Mouse (Mus musculus) myocyte (in vitro differentiated cells): ENCODE measurements around the gene Hist1h2ab. TPM values are rescaled to one million over a fixed set of nuclear protein-coding genes. Genes with fewer than 3 reads are reported as not detected.
"Not testable (repeated sequence)": the region's sequence is repeated elsewhere in the genome, so short reads cannot be mapped to it uniquely, and the experiment has no call there.

Experiments used
- H3K27me3 ChIP-seq: one replicate; pipeline ENCODE4 v1.6.1; 2011; ENCODE audit not compliant: control insufficient read depth, insufficient read depth, insufficient read length
- H3K36me3 ChIP-seq: one replicate; pipeline ENCODE4 v1.6.1; 2011; ENCODE audit not compliant: control insufficient read depth, insufficient read depth
- H3K4me2 ChIP-seq: one replicate; pipeline ENCODE4 v1.6.1; 2011; ENCODE audit warnings: low read depth, control low read depth
- H3K4me3 ChIP-seq: one replicate; pipeline ENCODE4 v1.5.1; 2011; ENCODE audit warnings: mild to moderate bottlenecking, control low read depth, moderate library complexity
- H3K79me2 ChIP-seq: one replicate; pipeline ENCODE4 v1.6.1; 2011; ENCODE audit not compliant: control insufficient read depth, insufficient read depth
- H3ac ChIP-seq: one replicate; pipeline ENCODE4 v1.6.1; 2011; ENCODE audit not compliant: control insufficient read depth, insufficient read length
- CEBPB ChIP-seq: IDR thresholded peaks from 2 replicates; pipeline ENCODE4 v1.6.1; 2011; ENCODE audit warnings: mild to moderate bottlenecking, moderate library complexity; ENCODE audit not compliant: poor library complexity, insufficient read depth, severe bottlenecking
- E2F4 ChIP-seq: IDR thresholded peaks from one replicate; pipeline ENCODE4 v1.6.1; 2011; ENCODE audit warnings: mild to moderate bottlenecking, control low read depth, moderate library complexity; ENCODE audit not compliant: insufficient read depth
- MAX ChIP-seq: IDR thresholded peaks from one replicate; pipeline ENCODE4 v1.6.1; 2011; ENCODE audit warnings: low read depth, mild to moderate bottlenecking, control low read depth
- MYOD1 ChIP-seq, 3 experiments: IDR thresholded peaks; one replicate each; pipeline ENCODE4 v1.6.1; 2011; ENCODE audit warnings: control low read depth in 2 of 3, low read depth in 2 of 3, mild to moderate bottlenecking in 2 of 3, moderate library complexity in 1 of 3; ENCODE audit not compliant: insufficient read length in 2 of 3, control insufficient read depth in 1 of 3
- MYOG ChIP-seq, 3 experiments: IDR thresholded peaks; one replicate each; pipeline ENCODE4 v1.6.1; 2011; ENCODE audit warnings: control low read depth in 2 of 3, low read depth in 2 of 3, mild to moderate bottlenecking in 2 of 3; ENCODE audit not compliant: insufficient read length in 2 of 3, control insufficient read depth in 1 of 3, insufficient read depth in 1 of 3
- POLR2A ChIP-seq: IDR thresholded peaks from one replicate; pipeline ENCODE4 v1.6.1; 2011; ENCODE audit warnings: low read depth, mild to moderate bottlenecking, control low read depth, moderate library complexity; ENCODE audit not compliant: insufficient read length
- POLR2AphosphoS2 ChIP-seq: IDR thresholded peaks from one replicate; pipeline ENCODE4 v1.6.1; 2011; ENCODE audit warnings: low read depth, control low read depth; ENCODE audit not compliant: insufficient read length
- REST ChIP-seq: IDR thresholded peaks from one replicate; pipeline ENCODE4 v1.6.1; 2011; ENCODE audit warnings: mild to moderate bottlenecking, control low read depth, moderate library complexity; ENCODE audit not compliant: insufficient read depth, insufficient read length
- SRF ChIP-seq: IDR thresholded peaks from one replicate; pipeline ENCODE4 v1.6.1; 2011; ENCODE audit warnings: low read depth; ENCODE audit not compliant: control insufficient read depth, insufficient read length
- TCF12 ChIP-seq: IDR thresholded peaks from one replicate; pipeline ENCODE4 v1.6.1; 2011; ENCODE audit warnings: mild to moderate bottlenecking, control low read depth; ENCODE audit not compliant: poor library complexity, insufficient read depth, severe bottlenecking
- TCF3 ChIP-seq: IDR thresholded peaks from one replicate; pipeline ENCODE4 v1.6.1; 2011; ENCODE audit warnings: low read depth, control low read depth; ENCODE audit not compliant: insufficient read length
- USF1 ChIP-seq: IDR thresholded peaks from one replicate; pipeline ENCODE4 v1.6.1; 2011; ENCODE audit warnings: low read depth, mild to moderate bottlenecking, control low read depth, moderate library complexity
- polyA plus RNA-seq: library from polyadenylated mRNA; unstranded; fragments of >200 nt; fragmentation: generic; extraction: Trizol; gene quantifications from one replicate; pipeline ENCODE4 v1.2.1, GENCODE M21; 2012; ENCODE audit warnings: missing spikeins

The Hist1h2ab gene
- polyA plus RNA-seq, 1 experiment: 2.1 TPM

GRCm38 (mm10) chr13:23744421-23745380 lies 6.2 kb upstream of the Hist1h2ab start:
- no peak overlapping the region for H3ac ChIP-seq
- no peaks in the 10 kb centered on the region for H3K79me2 ChIP-seq
- TF ChIP-seq POLR2AphosphoS2: peak; percentile 88
- peak; percentile 75 for TF ChIP-seq POLR2A
- no peak for TF ChIP-seq REST
- TF ChIP-seq SRF: no peak
- TF ChIP-seq E2F4: no peak
- peak overlapping the region; percentile 94 for H3K4me2 ChIP-seq
- H3K4me3 ChIP-seq: peak overlapping the region; percentile 19
- no peaks in the 10 kb centered on the region for H3K27me3 ChIP-seq
- no peaks in the 10 kb centered on the region for H3K36me3 ChIP-seq

GRCm38 (mm10) chr13:23745381-23746161 lies 5.4 kb upstream of the Hist1h2ab start, which contains the start of gene Hist1h3c:
Hist1h3c (minus strand) TSS chr13:23745602.
- Histone ChIP-seq H3K27me3 (no peaks in the 10 kb centered on the region), H3K36me3 (no peaks in the 10 kb centered on the region), H3K4me3 (peak within 1 kb of the TSS; percentile 19), H3ac (no peak within 1 kb of the TSS), H3K4me2 (peak within 1 kb of the TSS; percentile 94), H3K79me2 (no peaks in the 10 kb centered on the region)
- no peak for TF ChIP-seq TCF12
- TF ChIP-seq POLR2A: peak; percentile 42
- TF ChIP-seq USF1: peak; percentile 27
- peak; percentile 75 for TF ChIP-seq E2F4

GRCm38 (mm10) chr13:23746201-23747080 lies 4.5 kb upstream of the Hist1h2ab start, which contains the start of gene Hist1h2bb:
Hist1h2bb (plus strand) TSS chr13:23746734.
- TF ChIP-seq POLR2AphosphoS2 (peak; percentile 98), SRF (peak; percentile 95), POLR2A (peak; percentile 41)
- H3K36me3 ChIP-seq, H3K27me3 ChIP-seq, H3ac ChIP-seq, H3K79me2 ChIP-seq: not testable (repeated sequence)
- peak within 1 kb of the TSS; percentile 19 for H3K4me3 ChIP-seq
- H3K4me2 ChIP-seq: peak within 1 kb of the TSS; percentile 94

GRCm38 (mm10) chr13:23747081-23747891 lies 3.6 kb upstream of the Hist1h2ab start:
- H3K27me3 ChIP-seq: no peaks in the 10 kb centered on the region
- no peaks in the 10 kb centered on the region for H3K79me2 ChIP-seq
- H3K4me2 ChIP-seq: peak overlapping the region; percentile 94
- no peak overlapping the region for H3K4me3 ChIP-seq
- TF ChIP-seq USF1 (no peak), POLR2A (peak; percentile 89), POLR2AphosphoS2 (peak; percentile 27)
- H3ac ChIP-seq: no peak overlapping the region
- no peaks in the 10 kb centered on the region for H3K36me3 ChIP-seq

- TF ChIP-seq POLR2A (no peak), TCF12 (no peak), MYOD1 (IDR thresholded peaks at IDR 0.05; ENCODE audit: control insufficient read depth in 1 of 3, insufficient read length in 2 of 3, low read depth in 2 of 3) (no peak), REST (no peak), E2F4 (no peak), CEBPB (no peak), USF1 (no peak), SRF (no peak), MAX (no peak), POLR2AphosphoS2 (no peak), TCF3 (no peak), MYOG (IDR thresholded peaks at IDR 0.05; ENCODE audit: control insufficient read depth in 1 of 3, insufficient read depth in 1 of 3, insufficient read length in 2 of 3, low read depth in 2 of 3) (no peak)
- Histone ChIP-seq H3K36me3 (no peaks in the 10 kb centered on the region), H3ac (no peak overlapping the region), H3K4me3 (no peak overlapping the region), H3K4me2 (peak overlapping the region; percentile 94), H3K27me3 (no peaks in the 10 kb centered on the region), H3K79me2 (no peaks in the 10 kb centered on the region)
These were observed 3.0 kb upstream of the Hist1h2ab start for GRCm38 (mm10) chr13:23747892-23748288.
